Mouse (Mus musculus) brain, embryonic 14.5 days (tissue): ENCODE measurements at regions not wholly inside any gene's neighbourhood (a gene's known extent, or its start where the extent isn't known, plus 50 kb on each side); places are given as distances from the start of the nearest gene placed in this dataset.
A peak's percentile ranks its signal among the peaks of the same experiment; 100 is the strongest.

ENCODE experiments used
- DNase-seq: peaks from one replicate; pipeline ENCODE4 v3.0.0-alpha.2; 2011; ENCODE audit warnings: low read depth
- CTCF ChIP-seq: fragments of 200-500 bp; IDR thresholded peaks from 2 replicates; pipeline ENCODE4 v1.5.1; 2012; ENCODE audit warnings: inconsistent platforms, mild to moderate bottlenecking, moderate library complexity, borderline replicate concordance; ENCODE audit not compliant: insufficient read depth, insufficient read length; ENCODE audit errors: extremely low read depth
- POLR2A ChIP-seq: fragments of 200-500 bp; IDR thresholded peaks from 2 replicates; pipeline ENCODE4 v1.6.1; 2012; ENCODE audit warnings: mild to moderate bottlenecking, inconsistent platforms, borderline replicate concordance; ENCODE audit not compliant: poor library complexity, insufficient read depth, insufficient read length, severe bottlenecking; ENCODE audit errors: extremely low read depth

- DNase-seq, result peak; percentile 64
- no peak for TF ChIP-seq CTCF
- no peak for TF ChIP-seq POLR2A
These were observed 449.8 kb downstream of the Slitrk1 start for GRCm38 (mm10) chr14:108464192-108464591.

GRCm38 (mm10) chr14:108459356-108459755 is 454.6 kb downstream of the Slitrk1 start:
- DNase-seq, result peak; percentile 71
- TF ChIP-seq CTCF, result no peak
- no peak for TF ChIP-seq POLR2A

GRCm38 (mm10) chr14:108437019-108437418 is 476.9 kb downstream of the Slitrk1 start:
- DNase-seq, result peak; percentile 62
- TF ChIP-seq CTCF, result no peak
- TF ChIP-seq POLR2A, result no peak

- peak; percentile 88 for DNase-seq
- TF ChIP-seq CTCF, result no peak
- no peak for TF ChIP-seq POLR2A
These were observed 508.8 kb downstream of the Slitrk1 start for GRCm38 (mm10) chr14:108405113-108405512.

GRCm38 (mm10) chr14:108403466-108403865 is 510.5 kb downstream of the Slitrk1 start:
- TF ChIP-seq POLR2A, result no peak
- TF ChIP-seq CTCF, result no peak
- DNase-seq, result peak; percentile 68
